Mouse (Mus musculus) liver, embryonic 16.5 days (tissue): ENCODE results near the gene Begain. TPM values are rescaled to one million over a fixed set of nuclear protein-coding genes. Genes with fewer than 3 reads are reported as not detected.

Experiments
- ATAC-seq: fragments of 200-750 bp; cut with Nextera tagmentation; 2 replicates; pipeline ENCODE4 v1.8.0; 2017; ENCODE audit warnings: low read depth, mild to moderate bottlenecking, moderate number of reproducible peaks, moderate library complexity
- H3K27ac ChIP-seq: fragments of 300-500 bp; sonication (generic); 2 replicates; pipeline ENCODE4 v1.5.1; 2014; ENCODE audit warnings: mild to moderate bottlenecking, low read length
- H3K27me3 ChIP-seq: fragments of 300-500 bp; sonication (generic); 2 replicates; pipeline ENCODE4 v1.6.1; 2014; ENCODE audit warnings: low read depth, low read length, mixed read lengths; ENCODE audit not compliant: control insufficient read depth, insufficient read depth
- H3K36me3 ChIP-seq: fragments of 300-500 bp; sonication (generic); 2 replicates; pipeline ENCODE4 v1.6.1; 2014; ENCODE audit warnings: mild to moderate bottlenecking; ENCODE audit not compliant: control insufficient read depth, insufficient read depth
- H3K4me1 ChIP-seq: fragments of 300-500 bp; sonication (generic); 2 replicates; pipeline ENCODE4 v1.6.1; 2014; ENCODE audit warnings: low read depth, low read length, mixed read lengths; ENCODE audit not compliant: control insufficient read depth
- H3K4me2 ChIP-seq: fragments of 300-500 bp; sonication (generic); 2 replicates; pipeline ENCODE4 v1.6.1; 2014; ENCODE audit warnings: low read depth, low read length, mixed read lengths
- H3K4me3 ChIP-seq: fragments of 300-500 bp; sonication (generic); 2 replicates; pipeline ENCODE4 v1.5.1; 2014; ENCODE audit warnings: low read depth, mild to moderate bottlenecking, low read length
- H3K9ac ChIP-seq: fragments of 300-500 bp; sonication (generic); 2 replicates; pipeline ENCODE4 v1.6.1; 2014; ENCODE audit warnings: low read depth, low read length
- H3K9me3 ChIP-seq: fragments of 300-500 bp; sonication (generic); replicated peaks from 2 replicates; pipeline ENCODE4 v1.6.1; 2016; ENCODE audit warnings: low read length; ENCODE audit not compliant: control insufficient read depth
- WGBS: fragments of 180-500 bp; shearing (Covaris S2); extraction: QIAGEN DNeasy Blood & Tissue Kit; methylation state at CpG from one replicate; pipeline ENCODE4 v1.1.7; 2014; ENCODE audit not compliant: insufficient replicate concordance; 5-methylcytosine and 5-hydroxymethylcytosine counted together
- polyA plus RNA-seq: library from polyadenylated mRNA; unstranded; fragments of >200 nt; fragmentation: Nextera tagmentation; extraction: Ambion mirVana; gene quantifications from 2 replicates; pipeline ENCODE4 v1.2.1, GENCODE M21; 2015

Begain gene
- polyA plus RNA-seq, result 0.50 and 0.66 TPM in 2 replicates

- 2% methylated on average over 34 of the region's 48 CpGs for WGBS
- Histone ChIP-seq H3K9me3 (no peaks in the 10 kb centered on the region), H3K4me1 (no peaks in the 10 kb centered on the region), H3K4me3 (peak within 1 kb of the TSS; percentile 48), H3K9ac (peak within 1 kb of the TSS; percentile 12; the same call in 1 of the 2 replicates), H3K27ac (no peak within 1 kb of the TSS), H3K4me2 (peak within 1 kb of the TSS; percentile 57), H3K27me3 (peaks cover 23% of the 10 kb centered on the region), H3K36me3 (no peaks in the 10 kb centered on the region)
- ATAC-seq, result no peak
Observed at GRCm38 (mm10) chr12:109068167-109068653, at the start of gene Begain. Gene Begain (minus strand): TSS chr12:109068217.

- H3K36me3 ChIP-seq, result no peaks in the 10 kb centered on the region
- no peak for ATAC-seq
- H3K27ac ChIP-seq, result no peak overlapping the region
- H3K4me3 ChIP-seq, result no peak overlapping the region
- H3K4me1 ChIP-seq, result no peaks in the 10 kb centered on the region
- H3K4me2 ChIP-seq, result no peak overlapping the region
- 47% methylated on average over 8 of the region's 8 CpGs for WGBS
- no peak overlapping the region for H3K9ac ChIP-seq
- H3K9me3 ChIP-seq, result no peaks in the 10 kb centered on the region
- no peaks in the 10 kb centered on the region for H3K27me3 ChIP-seq
Observed at GRCm38 (mm10) chr12:109115707-109116106, 47.7 kb upstream of the Begain start.

- ATAC-seq, result no peak
- Histone ChIP-seq H3K27ac (no peak overlapping the region), H3K9ac (no peak overlapping the region), H3K4me1 (no peaks in the 10 kb centered on the region), H3K4me2 (no peak overlapping the region), H3K9me3 (no peaks in the 10 kb centered on the region), H3K4me3 (no peak overlapping the region), H3K36me3 (no peaks in the 10 kb centered on the region), H3K27me3 (no peaks in the 10 kb centered on the region)
- WGBS, result 60% methylated on average over 10 of the region's 10 CpGs
Observed at GRCm38 (mm10) chr12:109115161-109115560, 47.1 kb upstream of the Begain start.

- no peaks in the 10 kb centered on the region for H3K27me3 ChIP-seq
- no peak overlapping the region for H3K4me3 ChIP-seq
- H3K9ac ChIP-seq, result no peak overlapping the region
- no peaks in the 10 kb centered on the region for H3K9me3 ChIP-seq
- no peaks in the 10 kb centered on the region for H3K36me3 ChIP-seq
- H3K4me1 ChIP-seq, result no peaks in the 10 kb centered on the region
- WGBS, result 62% methylated on average over 10 of the region's 10 CpGs
- no peak for ATAC-seq
- H3K27ac ChIP-seq, result no peak overlapping the region
- no peak overlapping the region for H3K4me2 ChIP-seq
Observed at GRCm38 (mm10) chr12:109112996-109113592, 45.1 kb upstream of the Begain start.

- H3K27ac ChIP-seq, result no peak overlapping the region
- H3K36me3 ChIP-seq, result no peaks in the 10 kb centered on the region
- H3K4me3 ChIP-seq, result no peak overlapping the region
- H3K27me3 ChIP-seq, result no peaks in the 10 kb centered on the region
- no peak overlapping the region for H3K4me2 ChIP-seq
- WGBS, result 57% methylated on average over 9 of the region's 9 CpGs
- no peaks in the 10 kb centered on the region for H3K4me1 ChIP-seq
- ATAC-seq, result no peak
- H3K9ac ChIP-seq, result no peak overlapping the region
- H3K9me3 ChIP-seq, result no peaks in the 10 kb centered on the region
Observed at GRCm38 (mm10) chr12:109112354-109112995, 44.5 kb upstream of the Begain start.

- no peaks in the 10 kb centered on the region for H3K27me3 ChIP-seq
- 59% methylated on average over 13 of the region's 13 CpGs for WGBS
- no peak overlapping the region for H3K4me2 ChIP-seq
- H3K36me3 ChIP-seq, result no peaks in the 10 kb centered on the region
- H3K9ac ChIP-seq, result no peak overlapping the region
- no peak overlapping the region for H3K4me3 ChIP-seq
- no peaks in the 10 kb centered on the region; the same call in 1 of the 2 replicates for H3K9me3 ChIP-seq
- H3K4me1 ChIP-seq, result no peaks in the 10 kb centered on the region
- ATAC-seq, result no peak
- no peak overlapping the region for H3K27ac ChIP-seq
Observed at GRCm38 (mm10) chr12:109108911-109109310, 40.9 kb upstream of the Begain start.

- H3K36me3 ChIP-seq, result no peaks in the 10 kb centered on the region
- no peak for ATAC-seq
- no peak overlapping the region for H3K4me3 ChIP-seq
- H3K27ac ChIP-seq, result no peak overlapping the region
- no peak overlapping the region for H3K4me2 ChIP-seq
- H3K27me3 ChIP-seq, result no peaks in the 10 kb centered on the region
- no peaks in the 10 kb centered on the region for H3K4me1 ChIP-seq
- 67% methylated on average over 7 of the region's 7 CpGs for WGBS
- no peaks in the 10 kb centered on the region for H3K9me3 ChIP-seq
- H3K9ac ChIP-seq, result no peak overlapping the region
Observed at GRCm38 (mm10) chr12:109100381-109100780, 32.4 kb upstream of the Begain start.

- Histone ChIP-seq H3K27ac (no peak overlapping the region), H3K36me3 (no peaks in the 10 kb centered on the region), H3K4me1 (no peaks in the 10 kb centered on the region), H3K9me3 (no peaks in the 10 kb centered on the region), H3K4me2 (no peak overlapping the region), H3K27me3 (no peaks in the 10 kb centered on the region), H3K9ac (no peak overlapping the region), H3K4me3 (no peak overlapping the region)
- ATAC-seq, result no peak
- 60% methylated on average over 13 of the region's 13 CpGs for WGBS
Observed at GRCm38 (mm10) chr12:109090456-109091130, 22.6 kb upstream of the Begain start.

- no peak for ATAC-seq
- 69% methylated on average over 14 of the region's 14 CpGs for whole genome bisulfite sequencing
- H3K27ac ChIP-seq, result no peak overlapping the region
- no peaks in the 10 kb centered on the region for H3K36me3 ChIP-seq
- no peaks in the 10 kb centered on the region for H3K9me3 ChIP-seq
- no peaks in the 10 kb centered on the region for H3K4me1 ChIP-seq
- H3K9ac ChIP-seq, result no peak overlapping the region
- H3K4me2 ChIP-seq, result no peak overlapping the region
- no peaks in the 10 kb centered on the region for H3K27me3 ChIP-seq
- no peak overlapping the region for H3K4me3 ChIP-seq
Observed at GRCm38 (mm10) chr12:109090041-109090440, 22.0 kb upstream of the Begain start.
